Mouse (Mus musculus): ENCODE results near the gene Rasgef1c. TPM values are rescaled to one million over a fixed set of nuclear protein-coding genes. Genes with fewer than 3 reads are reported as not detected.
A peak's percentile ranks its signal among the peaks of the same experiment; 100 is the strongest.

The Rasgef1c gene
- polyA plus RNA-seq, 1 experiment from 2014 or later = not detected

- DNase-seq (ENCODE audit: low spot score) (peak; percentile 26), ATAC-seq (no peak)
- no peak overlapping the region for H3K4me2 ChIP-seq (replicated peaks; ENCODE audit: low read depth, low read length)
- H3K9me3 ChIP-seq (ENCODE audit: low read length) = no peaks in the 10 kb centered on the region
- H3K27me3 ChIP-seq (replicated peaks; ENCODE audit: insufficient read depth, low read length) = no peaks in the 10 kb centered on the region
- no peak overlapping the region for H3K9ac ChIP-seq (replicated peaks; ENCODE audit: low read depth)
- H3K4me3 ChIP-seq (ENCODE audit: low read depth, low read length) = no peak overlapping the region
- H3K27ac ChIP-seq (ENCODE audit: low read length) = no peak overlapping the region
- no peaks in the 10 kb centered on the region for H3K36me3 ChIP-seq (ENCODE audit: insufficient read depth, low read length)
- H3K4me1 ChIP-seq (ENCODE audit: insufficient read depth, low read depth, low read length) = no peaks in the 10 kb centered on the region
- WGBS = 40% methylated on average over 5 of the region's 5 CpGs
- TF ChIP-seq EP300 (IDR thresholded peaks at IDR 0.05) (no peak), CTCF (IDR thresholded peaks at IDR 0.05) (no peak)
Measured at GRCm38 (mm10) chr11:49997321-49997720, 95.7 kb downstream of the Rasgef1c start.

GRCm38 (mm10) chr11:50002853-50003252, 101.2 kb downstream of the Rasgef1c start:
- 70% methylated on average over 4 of the region's 4 CpGs for WGBS
- Histone ChIP-seq H3K9me3 (ENCODE audit: low read length) (no peaks in the 10 kb centered on the region), H3K9ac (replicated peaks; ENCODE audit: low read depth) (no peak overlapping the region), H3K4me1 (ENCODE audit: insufficient read depth, low read depth, low read length) (no peaks in the 10 kb centered on the region), H3K36me3 (ENCODE audit: insufficient read depth, low read length) (no peaks in the 10 kb centered on the region), H3K27me3 (replicated peaks; ENCODE audit: insufficient read depth, low read length) (no peaks in the 10 kb centered on the region), H3K4me3 (ENCODE audit: low read depth, low read length) (no peak overlapping the region), H3K4me2 (replicated peaks; ENCODE audit: low read depth, low read length) (no peak overlapping the region), H3K27ac (ENCODE audit: low read length) (no peak overlapping the region)
- no peak for DNase-seq (ENCODE audit: low spot score)
- no peak for TF ChIP-seq EP300 (IDR thresholded peaks at IDR 0.05)
- TF ChIP-seq CTCF (IDR thresholded peaks at IDR 0.05) = no peak
- ATAC-seq = no peak

- H3K27me3 ChIP-seq (replicated peaks; ENCODE audit: insufficient read depth, low read length) = no peaks in the 10 kb centered on the region
- H3K36me3 ChIP-seq (ENCODE audit: insufficient read depth, low read length) = no peaks in the 10 kb centered on the region
- H3K4me2 ChIP-seq (replicated peaks; ENCODE audit: low read depth, low read length) = no peak overlapping the region
- no peaks in the 10 kb centered on the region for H3K9me3 ChIP-seq (ENCODE audit: low read length)
- no peak overlapping the region for H3K4me3 ChIP-seq (ENCODE audit: low read depth, low read length)
- H3K4me1 ChIP-seq (ENCODE audit: insufficient read depth, low read depth, low read length) = no peaks in the 10 kb centered on the region
- DNase-seq (ENCODE audit: low spot score) = no peak
- H3K27ac ChIP-seq (ENCODE audit: low read length) = no peak overlapping the region
- no peak for TF ChIP-seq EP300 (IDR thresholded peaks at IDR 0.05)
- no peak for TF ChIP-seq CTCF (IDR thresholded peaks at IDR 0.05)
- H3K9ac ChIP-seq (replicated peaks; ENCODE audit: low read depth) = no peak overlapping the region
- 80% methylated on average over 10 of the region's 10 CpGs for WGBS
- ATAC-seq = no peak
Measured at GRCm38 (mm10) chr11:50007776-50008175, 106.1 kb downstream of the Rasgef1c start.

GRCm38 (mm10) chr11:50008231-50008630, 106.6 kb downstream of the Rasgef1c start:
- H3K36me3 ChIP-seq (ENCODE audit: insufficient read depth, low read length) = no peaks in the 10 kb centered on the region
- no peak for DNase-seq (ENCODE audit: low spot score)
- TF ChIP-seq EP300 (IDR thresholded peaks at IDR 0.05) (no peak), CTCF (IDR thresholded peaks at IDR 0.05) (no peak)
- 40% methylated on average over 5 of the region's 5 CpGs for WGBS
- ATAC-seq = no peak
- no peak overlapping the region for H3K9ac ChIP-seq (replicated peaks; ENCODE audit: low read depth)
- no peak overlapping the region for H3K4me3 ChIP-seq (ENCODE audit: low read depth, low read length)
- no peaks in the 10 kb centered on the region for H3K4me1 ChIP-seq (ENCODE audit: insufficient read depth, low read depth, low read length)
- H3K27ac ChIP-seq (ENCODE audit: low read length) = no peak overlapping the region
- no peaks in the 10 kb centered on the region for H3K27me3 ChIP-seq (replicated peaks; ENCODE audit: insufficient read depth, low read length)
- H3K4me2 ChIP-seq (replicated peaks; ENCODE audit: low read depth, low read length) = no peak overlapping the region
- H3K9me3 ChIP-seq (ENCODE audit: low read length) = no peaks in the 10 kb centered on the region

GRCm38 (mm10) chr11:50013016-50013415, 111.4 kb downstream of the Rasgef1c start:
- Histone ChIP-seq H3K27ac (ENCODE audit: low read length) (no peak overlapping the region), H3K27me3 (replicated peaks; ENCODE audit: insufficient read depth, low read length) (no peaks in the 10 kb centered on the region), H3K36me3 (ENCODE audit: insufficient read depth, low read length) (no peaks in the 10 kb centered on the region), H3K4me1 (ENCODE audit: insufficient read depth, low read depth, low read length) (no peaks in the 10 kb centered on the region), H3K4me3 (ENCODE audit: low read depth, low read length) (no peak overlapping the region), H3K9ac (replicated peaks; ENCODE audit: low read depth) (no peak overlapping the region), H3K4me2 (replicated peaks; ENCODE audit: low read depth, low read length) (no peak overlapping the region), H3K9me3 (ENCODE audit: low read length) (no peaks in the 10 kb centered on the region)
- WGBS = 60% methylated on average over 5 of the region's 6 CpGs
- DNase-seq (ENCODE audit: low spot score) (no peak), ATAC-seq (no peak)
- no peak for TF ChIP-seq CTCF (IDR thresholded peaks at IDR 0.05)
- no peak for TF ChIP-seq EP300 (IDR thresholded peaks at IDR 0.05)

GRCm38 (mm10) chr11:50016503-50016902, 114.9 kb downstream of the Rasgef1c start:
- H3K4me2 ChIP-seq (replicated peaks; ENCODE audit: low read depth, low read length) = no peak overlapping the region
- H3K36me3 ChIP-seq (ENCODE audit: insufficient read depth, low read length) = no peaks in the 10 kb centered on the region
- TF ChIP-seq CTCF (IDR thresholded peaks at IDR 0.05) (no peak), EP300 (IDR thresholded peaks at IDR 0.05) (no peak)
- H3K9me3 ChIP-seq (ENCODE audit: low read length) = no peaks in the 10 kb centered on the region
- no peak overlapping the region for H3K27ac ChIP-seq (ENCODE audit: low read length)
- no peak overlapping the region for H3K9ac ChIP-seq (replicated peaks; ENCODE audit: low read depth)
- WGBS = 61% methylated on average over 5 of the region's 5 CpGs
- DNase-seq (ENCODE audit: low spot score) = no peak
- H3K4me3 ChIP-seq (ENCODE audit: low read depth, low read length) = no peak overlapping the region
- H3K27me3 ChIP-seq (replicated peaks; ENCODE audit: insufficient read depth, low read length) = no peaks in the 10 kb centered on the region
- ATAC-seq = no peak
- H3K4me1 ChIP-seq (ENCODE audit: insufficient read depth, low read depth, low read length) = no peaks in the 10 kb centered on the region

- TF ChIP-seq EP300 (IDR thresholded peaks at IDR 0.05) (no peak), CTCF (IDR thresholded peaks at IDR 0.05) (no peak)
- ATAC-seq = no peak
- Histone ChIP-seq H3K27ac (ENCODE audit: low read length) (no peak overlapping the region), H3K27me3 (replicated peaks; ENCODE audit: insufficient read depth, low read length) (no peaks in the 10 kb centered on the region), H3K4me2 (replicated peaks; ENCODE audit: low read depth, low read length) (no peak overlapping the region), H3K4me1 (ENCODE audit: insufficient read depth, low read depth, low read length) (no peaks in the 10 kb centered on the region), H3K9ac (replicated peaks; ENCODE audit: low read depth) (no peak overlapping the region), H3K36me3 (ENCODE audit: insufficient read depth, low read length) (no peaks in the 10 kb centered on the region), H3K4me3 (ENCODE audit: low read depth, low read length) (no peak overlapping the region), H3K9me3 (ENCODE audit: low read length) (no peaks in the 10 kb centered on the region)
- no peak for DNase-seq (ENCODE audit: low spot score)
- 56% methylated on average over 7 of the region's 7 CpGs for WGBS
Measured at GRCm38 (mm10) chr11:50017511-50017910, 115.9 kb downstream of the Rasgef1c start.
